Mouse (Mus musculus): ENCODE measurements at regions not wholly inside any gene's neighbourhood (a gene's known extent, or its start where the extent isn't known, plus 50 kb on each side); places are given as distances from the start of the nearest gene placed in this dataset.

GRCm38 (mm10) chr14:105589261-105589660 lies 307.4 kb downstream of the Spry2 start:
- TF ChIP-seq POLR2A (IDR thresholded peaks at IDR 0.05; ENCODE audit: borderline replicate concordance, extremely low read depth, insufficient read depth, insufficient read length, poor library complexity, severe bottlenecking), result no peak
- TF ChIP-seq CTCF (IDR thresholded peaks at IDR 0.05; ENCODE audit: borderline replicate concordance, extremely low read depth, insufficient read depth, insufficient read length), result no peak

All from brain, embryonic 14.5 days (tissue).